2 mouse cellular contexts compared by ENCODE assay signal in the genomic region with DNA sequence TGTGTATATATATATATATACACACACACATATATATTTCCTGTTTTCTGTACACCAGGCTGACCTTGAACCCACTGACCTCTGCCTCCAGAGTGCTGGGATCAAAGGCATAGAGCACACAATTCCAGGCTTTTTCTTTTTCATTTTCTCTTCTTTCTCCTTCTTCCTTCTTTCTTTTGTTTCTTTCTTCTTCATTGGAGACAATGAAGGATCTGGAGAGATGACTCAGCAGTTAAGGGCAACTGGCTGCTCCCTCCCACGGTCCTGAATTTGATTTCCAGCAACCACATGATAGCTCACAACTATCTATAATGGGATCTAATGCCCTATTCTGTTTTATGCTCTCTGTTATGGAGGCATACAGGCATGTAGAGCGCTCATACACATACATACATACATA.
A peak's percentile ranks its signal among the peaks of the same experiment; 100 is the strongest.
TF ChIP-seq lines count a peak whose summit lies in the region.

No protein-coding gene starts in this region.

TF ChIP-seq in CH12.LX, 34 proteins besides CTCF, POLR2A, EP300 and RAD21:
- TF ChIP-seq MAFK (IDR thresholded peaks at IDR 0.05; ENCODE audit: insufficient replicate concordance, low read length) (peak; percentile 56), CHD1 (IDR thresholded peaks at IDR 0.05; ENCODE audit: low read depth, low read length) (no peak)

TF ChIP-seq in MEL, 35 proteins besides CTCF, POLR2A, EP300 and RAD21:
- no peak for TF ChIP-seq MEF2A (IDR thresholded peaks at IDR 0.05; ENCODE audit: extremely low read depth, insufficient replicate concordance, low read depth, low read length, poor library complexity, severe bottlenecking)
- TF ChIP-seq MXI1 (IDR thresholded peaks at IDR 0.05; ENCODE audit: low read depth, low read length): no peak
- TF ChIP-seq NELFE (IDR thresholded peaks at IDR 0.05; ENCODE audit: low read depth, low read length): no peak
- no peak for TF ChIP-seq POLR2AphosphoS5 (IDR thresholded peaks at IDR 0.05; ENCODE audit: borderline replicate concordance, low read depth, low read length)
- peak; percentile 72 for TF ChIP-seq GABPA (IDR thresholded peaks at IDR 0.05; ENCODE audit: low read depth, low read length)
- peak; percentile 68; the same call in 1 of the 2 replicates for TF ChIP-seq MAFK (IDR thresholded peaks at IDR 0.05; ENCODE audit: borderline replicate concordance, low read depth, low read length)
- TF ChIP-seq GATA1 (IDR thresholded peaks at IDR 0.05; ENCODE audit: low read depth, low read length): peak; percentile 46; the same call in 1 of the 2 replicates
